Mouse (Mus musculus): ENCODE measurements around the gene Ginm1.

Gene Ginm1

DNA sequence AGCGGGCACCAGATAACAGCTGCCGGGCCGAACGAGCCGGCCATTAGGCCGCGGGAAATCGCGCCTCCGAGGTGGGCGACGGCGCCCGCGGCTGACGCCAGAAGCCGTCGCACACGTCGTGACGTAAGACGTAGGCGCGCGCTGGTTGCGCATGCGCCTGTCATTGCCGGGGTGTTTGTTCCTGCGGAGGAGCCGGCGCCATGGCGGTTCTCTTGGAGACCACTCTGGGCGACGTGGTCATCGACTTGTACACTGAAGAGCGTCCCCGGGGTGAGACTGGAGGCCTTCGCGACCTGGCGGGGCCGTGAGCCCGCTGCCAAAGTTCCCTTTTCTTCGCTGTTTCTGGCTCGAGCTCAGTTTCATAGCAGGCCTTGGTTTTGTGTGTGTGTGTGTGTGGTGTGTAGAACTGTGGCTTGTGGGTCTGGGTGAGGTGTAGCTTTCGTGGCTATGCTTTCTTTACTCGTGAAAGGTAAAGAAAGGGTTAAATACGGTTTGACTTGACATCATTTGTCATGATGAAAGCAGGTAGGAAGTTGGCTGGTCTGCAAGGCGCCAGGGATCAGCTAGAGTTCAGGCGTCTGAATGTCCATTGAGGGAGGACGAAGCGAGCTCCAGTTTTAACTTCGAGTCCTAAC, at the start of gene Ginm1, which contains the start of gene Ppil4:
Ginm1 (minus strand) TSS at position 74 of the 635 bp plus-strand sequence.
Ppil4 (plus strand) TSS at position 141 of the 635 bp plus-strand sequence.
- DNase-seq (ENCODE audit: extremely low spot score, low spot score): peak; percentile 85

DNA sequence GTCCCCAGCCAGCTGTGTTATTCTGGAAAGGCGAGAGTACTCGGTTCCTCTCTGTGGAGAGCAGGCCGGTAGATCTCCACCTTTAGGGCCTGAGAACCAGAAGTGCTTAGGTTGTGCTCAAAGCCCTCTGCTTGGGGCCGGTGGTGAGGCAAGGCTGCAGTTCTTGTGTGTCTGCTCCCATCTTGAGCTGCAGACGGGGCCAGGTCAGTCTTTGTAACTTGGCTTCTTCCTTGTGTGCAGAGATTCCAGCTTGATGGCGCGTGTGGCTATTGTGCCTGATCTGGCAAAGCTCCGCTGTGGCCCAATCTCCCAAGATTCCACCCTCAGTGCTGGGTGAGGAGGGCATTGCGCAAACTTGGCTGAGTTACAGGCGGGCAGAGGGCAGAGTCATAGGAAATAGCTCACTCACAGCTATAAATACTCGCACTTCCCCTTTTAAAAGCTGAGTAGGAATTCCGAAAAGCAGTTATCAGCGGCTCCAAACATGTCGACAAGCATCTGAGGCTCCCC, 49.0 kb upstream of the Ginm1 start:
- no peak for DNase-seq (ENCODE audit: extremely low spot score, low spot score)

DNA sequence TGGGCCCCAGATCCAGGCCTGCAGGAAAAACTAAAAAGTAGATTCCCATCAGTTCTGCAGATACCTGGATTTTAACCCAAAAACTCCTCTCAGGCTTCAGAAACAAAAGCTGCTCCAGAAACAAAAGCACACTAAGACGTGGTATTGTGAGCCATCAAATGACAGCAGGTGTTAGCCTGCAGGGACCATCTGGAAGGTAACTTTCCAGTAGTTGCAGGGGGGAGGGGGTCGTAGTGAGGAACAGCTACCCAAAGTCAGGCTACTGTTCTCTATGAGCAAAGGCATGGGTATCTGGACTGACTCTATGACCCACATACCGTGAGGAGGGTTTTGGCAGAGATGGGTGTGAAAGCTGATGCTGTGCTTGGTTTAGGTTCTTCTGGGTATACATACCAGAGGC, 48.2 kb upstream of the Ginm1 start:
- no peak for DNase-seq (ENCODE audit: extremely low spot score, low spot score)

DNA sequence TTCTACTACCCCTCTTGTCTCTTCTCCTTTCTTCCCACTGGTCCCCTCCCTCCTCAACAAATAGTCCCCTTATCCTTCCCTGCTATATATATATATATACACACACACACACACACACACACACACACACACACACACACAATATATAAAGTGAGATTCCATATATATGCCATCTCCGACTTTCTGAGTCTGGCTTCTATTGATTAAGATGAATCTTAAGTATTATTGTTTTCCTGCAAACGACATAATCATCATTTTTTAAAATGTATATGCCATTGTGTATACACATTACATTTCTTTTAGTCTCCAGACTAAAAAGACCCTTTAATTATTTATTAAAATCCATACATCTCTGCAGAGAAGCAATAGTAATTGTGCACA, 47.7 kb upstream of the Ginm1 start:
- no peak for DNase-seq (ENCODE audit: extremely low spot score, low spot score)

DNA sequence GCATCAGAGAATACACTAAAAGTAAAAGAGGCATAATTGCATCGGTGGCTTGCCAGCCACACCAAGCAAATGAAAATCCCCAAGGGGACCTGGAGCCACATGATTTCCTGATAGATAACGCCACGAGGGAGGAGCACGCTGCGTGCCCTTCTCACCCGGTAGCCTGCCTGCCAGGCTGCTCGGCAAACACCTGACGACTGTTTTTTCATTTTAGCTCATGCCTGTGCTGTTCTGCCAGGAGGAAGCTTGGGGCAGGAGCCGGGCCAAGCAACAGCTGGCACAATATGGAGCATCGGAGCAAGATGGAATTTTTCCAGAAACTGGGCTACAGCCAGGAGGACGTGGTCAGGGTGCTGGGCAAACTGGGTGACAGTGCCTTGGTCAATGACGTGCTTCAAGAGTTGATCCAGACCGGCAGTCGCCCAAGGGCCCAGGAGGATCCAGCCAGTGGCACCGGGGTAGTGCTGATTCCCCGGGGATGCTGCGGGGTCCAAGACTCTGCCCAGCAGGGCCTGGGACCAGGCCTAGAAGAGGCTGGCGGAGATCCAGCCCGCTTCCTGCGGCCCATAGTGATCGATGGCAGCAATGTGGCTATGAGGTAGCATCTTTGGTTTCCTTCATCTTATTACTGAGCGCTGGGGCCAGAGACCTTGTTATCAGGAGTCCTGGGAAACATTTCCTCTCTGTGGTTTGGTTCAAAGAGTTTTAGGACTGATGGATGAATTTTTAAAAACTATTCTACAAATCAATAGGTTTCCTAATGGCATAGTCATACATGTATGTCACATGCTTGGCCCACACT, 47.1 kb upstream of the Ginm1 start:
- no peak for DNase-seq (ENCODE audit: extremely low spot score, low spot score)

DNA sequence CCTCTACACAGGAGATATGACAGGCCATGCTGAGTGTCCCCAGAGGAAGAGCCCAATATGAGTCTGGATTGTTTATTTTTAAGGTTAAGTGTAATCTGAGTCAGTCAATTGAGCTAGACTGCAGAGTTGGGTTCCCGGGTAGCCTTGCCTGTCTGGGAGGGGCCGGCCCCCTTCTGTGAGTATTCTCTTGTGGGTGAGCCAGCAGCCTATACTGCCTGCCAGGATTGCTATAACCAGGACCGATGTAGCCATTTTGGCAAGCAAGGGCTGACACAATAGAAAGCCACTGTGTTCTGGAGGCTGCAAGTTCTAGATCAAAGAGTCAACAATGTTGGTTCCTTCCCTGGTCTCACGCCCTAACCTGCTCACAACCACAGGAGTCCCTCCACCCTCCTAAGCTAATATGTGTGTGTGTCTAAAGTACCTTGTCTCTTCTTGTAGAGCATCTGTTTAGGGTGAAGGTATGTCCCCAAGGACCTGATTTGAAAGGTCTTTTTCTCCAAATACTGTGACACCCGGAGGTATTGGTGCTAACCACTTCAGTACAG, 46.3 kb upstream of the Ginm1 start:
- DNase-seq (ENCODE audit: extremely low spot score, low spot score): no peak

DNA sequence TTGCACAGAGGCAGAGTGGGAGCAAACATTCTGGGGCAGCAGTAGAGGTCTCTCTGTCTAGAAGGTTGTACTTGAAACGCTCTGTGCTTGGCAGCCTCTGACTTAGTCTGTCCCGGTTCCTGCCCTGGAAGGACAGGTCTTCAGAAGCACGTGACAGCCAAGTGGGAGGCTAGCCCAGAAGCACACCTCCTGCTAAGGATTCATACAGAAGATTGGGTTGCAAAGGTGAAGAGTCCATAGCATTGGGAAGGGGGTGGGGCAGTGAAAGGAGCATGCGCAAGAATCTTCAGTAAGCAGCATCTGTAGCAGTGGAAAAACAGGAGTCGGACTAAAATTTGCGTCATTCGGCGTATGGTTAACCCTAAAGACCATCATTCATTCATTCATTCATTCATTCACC, 45.4 kb upstream of the Ginm1 start:
- DNase-seq (ENCODE audit: extremely low spot score, low spot score): no peak

DNA sequence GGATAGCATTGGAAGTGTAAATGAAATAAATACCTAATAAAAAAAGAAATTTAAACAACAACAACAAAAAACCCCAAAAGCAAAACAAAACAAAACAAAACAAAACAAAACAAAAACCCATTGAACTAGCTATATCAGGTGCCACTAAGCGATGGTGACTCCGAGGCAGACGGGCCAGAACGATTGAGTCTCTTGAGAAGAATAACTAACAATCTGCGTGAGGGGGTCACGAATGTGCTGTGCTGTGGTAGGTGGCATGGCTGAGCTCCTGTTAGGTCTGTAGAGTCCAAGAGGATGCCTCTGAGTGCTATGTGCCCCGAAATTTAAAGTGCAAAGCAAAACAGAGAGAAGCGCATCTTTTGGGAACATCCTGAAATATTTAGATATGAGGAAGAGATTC, 44.8 kb upstream of the Ginm1 start:
- no peak for DNase-seq (ENCODE audit: extremely low spot score, low spot score)

DNA sequence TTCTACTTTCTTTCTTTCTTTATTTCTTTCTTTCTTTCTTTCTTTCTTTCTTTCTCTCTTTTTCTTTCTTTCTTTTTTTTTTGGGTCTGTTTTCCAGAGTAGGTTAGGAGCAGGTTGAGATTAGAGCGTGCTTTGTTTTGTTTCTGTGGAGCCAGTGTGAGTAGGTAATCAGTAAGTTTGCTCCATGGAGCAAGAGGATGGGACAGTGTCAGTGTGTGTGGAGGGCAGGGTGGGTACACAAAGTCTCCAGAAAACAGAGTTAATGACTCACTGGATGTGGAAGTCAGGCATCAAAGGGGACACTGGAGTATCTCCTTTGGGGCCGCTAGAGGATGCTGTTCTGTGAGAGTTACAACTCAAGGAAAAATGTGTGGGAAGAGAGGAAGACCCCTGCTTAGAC, 44.3 kb upstream of the Ginm1 start:
- no peak for DNase-seq (ENCODE audit: extremely low spot score, low spot score)

DNA sequence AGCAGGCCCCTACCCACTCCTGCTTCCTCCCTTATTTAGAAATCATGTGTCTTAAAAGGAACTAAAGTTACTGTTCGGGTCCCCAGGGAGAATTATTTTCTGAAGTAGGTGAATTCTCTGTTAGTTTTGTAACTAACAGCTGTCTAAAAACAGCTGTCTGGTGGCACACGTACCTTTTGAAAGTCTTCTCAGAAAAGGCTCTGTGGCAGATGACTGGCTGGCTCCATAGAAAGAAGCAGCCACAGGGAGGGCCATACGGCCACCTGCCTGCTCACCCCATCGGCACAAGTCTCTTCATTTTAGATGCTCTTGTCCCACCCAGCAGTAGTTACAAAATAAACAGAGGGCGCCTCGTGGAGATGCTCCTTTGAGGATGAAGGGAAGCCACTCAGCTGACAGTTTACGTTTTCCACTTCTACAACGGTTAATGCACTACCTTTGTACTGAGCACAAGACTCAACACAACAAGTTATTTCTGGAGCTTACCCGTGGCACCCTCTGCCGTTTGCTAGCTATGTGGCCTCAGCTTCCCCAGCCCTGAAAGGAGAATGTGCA, 42.1 kb upstream of the Ginm1 start:
- no peak for DNase-seq (ENCODE audit: extremely low spot score, low spot score)

DNA sequence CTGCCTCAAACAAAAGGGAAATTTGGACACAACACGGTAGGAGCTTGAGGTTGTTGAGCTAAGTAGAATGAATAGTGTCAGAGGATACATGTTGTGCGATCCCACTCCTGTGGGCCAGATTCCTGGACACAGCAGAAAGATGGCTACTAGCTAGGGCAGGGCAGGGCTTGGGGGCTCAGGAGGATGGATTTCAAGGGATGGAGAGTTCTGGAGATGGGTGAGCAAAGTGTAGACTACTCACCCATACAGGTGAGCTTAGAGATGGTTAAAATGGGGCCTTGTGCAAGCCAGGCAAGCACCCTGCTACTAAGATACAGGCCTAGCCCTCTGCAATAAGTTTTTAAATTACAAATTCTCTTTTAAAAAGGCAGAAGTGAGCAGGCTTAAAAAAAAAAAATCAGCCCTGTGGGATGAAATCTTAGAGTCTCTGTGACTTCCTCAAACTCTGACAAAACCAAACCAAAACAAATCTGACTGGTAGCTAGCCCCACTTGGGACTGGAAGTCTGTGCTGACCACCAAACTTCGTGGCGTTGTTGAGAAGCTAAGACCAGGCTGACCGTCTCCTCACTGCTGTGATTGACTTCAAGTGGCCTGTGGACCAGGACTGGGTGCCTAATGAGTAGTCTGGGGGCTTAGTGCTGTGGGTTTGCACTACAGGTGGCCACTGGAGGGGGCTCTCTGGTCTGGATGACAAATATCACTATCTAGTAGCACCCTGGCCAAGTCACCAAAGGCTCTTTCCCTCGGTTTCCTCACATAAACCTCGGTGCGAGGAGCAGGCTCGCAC, 40.9 kb upstream of the Ginm1 start:
- no peak for DNase-seq (ENCODE audit: extremely low spot score, low spot score)

DNA sequence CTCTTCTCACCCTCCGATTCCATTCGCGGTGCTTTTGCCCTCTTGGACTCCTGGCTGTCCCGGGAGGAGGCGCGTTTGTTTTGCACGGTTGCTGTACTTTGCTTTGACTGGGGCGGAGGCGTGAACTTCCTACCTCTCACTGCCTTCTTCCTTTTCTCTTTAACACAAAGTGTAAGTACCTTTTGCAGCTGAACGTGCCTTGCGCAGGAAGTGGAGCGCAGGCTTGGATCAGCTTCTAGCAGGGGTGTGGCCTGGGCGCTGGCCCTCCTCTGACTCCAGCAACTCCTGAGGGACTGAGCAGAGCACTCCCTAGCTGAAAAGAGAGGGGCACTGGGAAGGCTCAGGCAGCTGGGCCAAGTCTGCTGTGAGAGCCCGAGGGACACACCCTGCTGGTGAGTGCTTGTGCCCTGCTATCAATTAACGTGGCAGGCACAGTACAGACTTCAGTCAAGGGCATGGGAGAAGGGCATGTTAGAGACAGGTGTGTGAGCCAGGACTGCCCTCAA, 39.6 kb upstream of the Ginm1 start, which contains the start of gene Zc3h12d:
Zc3h12d (plus strand) TSS at position 300 of the 506 bp plus-strand sequence.
- DNase-seq (ENCODE audit: extremely low spot score, low spot score): peak; percentile 34

DNA sequence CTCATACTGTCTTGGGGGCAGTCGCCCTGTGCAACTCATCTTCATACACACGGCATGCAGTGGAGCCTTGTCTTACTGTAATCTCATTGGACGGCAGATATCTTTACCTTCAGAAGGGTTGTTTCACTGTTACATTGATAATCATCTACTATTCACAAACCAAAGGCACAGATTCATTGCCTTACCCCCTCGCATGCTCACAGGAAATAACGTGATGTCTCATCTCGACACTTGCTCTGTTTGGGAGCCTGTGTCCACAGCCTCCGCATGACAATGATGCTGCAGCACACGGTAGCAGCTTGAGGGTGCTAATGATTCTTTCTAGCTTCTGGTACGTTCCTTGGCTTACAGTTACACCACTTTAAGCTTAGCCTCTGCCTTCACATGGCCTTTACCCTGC, 33.5 kb upstream of the Ginm1 start:
- no peak for DNase-seq (ENCODE audit: extremely low spot score, low spot score)

DNA sequence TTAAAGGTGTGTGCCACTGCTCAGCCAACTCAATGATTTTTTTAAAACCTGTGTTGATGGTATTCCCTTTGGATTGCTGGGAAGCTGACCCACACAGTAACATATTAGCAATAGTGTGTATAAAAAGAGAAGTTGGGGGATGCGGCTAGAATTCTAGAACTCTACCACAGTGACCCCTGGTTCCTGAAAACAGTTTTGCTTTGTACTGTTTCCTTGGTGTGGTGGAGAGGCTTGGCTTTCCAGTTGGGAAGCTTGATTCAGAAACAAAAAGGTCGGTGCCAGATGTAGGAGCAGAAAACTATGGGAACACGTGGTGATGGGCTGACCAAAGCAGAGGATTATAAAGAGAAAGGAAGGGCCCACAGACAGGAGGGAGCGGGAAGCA, 32.6 kb upstream of the Ginm1 start:
- DNase-seq (ENCODE audit: extremely low spot score, low spot score): no peak

DNA sequence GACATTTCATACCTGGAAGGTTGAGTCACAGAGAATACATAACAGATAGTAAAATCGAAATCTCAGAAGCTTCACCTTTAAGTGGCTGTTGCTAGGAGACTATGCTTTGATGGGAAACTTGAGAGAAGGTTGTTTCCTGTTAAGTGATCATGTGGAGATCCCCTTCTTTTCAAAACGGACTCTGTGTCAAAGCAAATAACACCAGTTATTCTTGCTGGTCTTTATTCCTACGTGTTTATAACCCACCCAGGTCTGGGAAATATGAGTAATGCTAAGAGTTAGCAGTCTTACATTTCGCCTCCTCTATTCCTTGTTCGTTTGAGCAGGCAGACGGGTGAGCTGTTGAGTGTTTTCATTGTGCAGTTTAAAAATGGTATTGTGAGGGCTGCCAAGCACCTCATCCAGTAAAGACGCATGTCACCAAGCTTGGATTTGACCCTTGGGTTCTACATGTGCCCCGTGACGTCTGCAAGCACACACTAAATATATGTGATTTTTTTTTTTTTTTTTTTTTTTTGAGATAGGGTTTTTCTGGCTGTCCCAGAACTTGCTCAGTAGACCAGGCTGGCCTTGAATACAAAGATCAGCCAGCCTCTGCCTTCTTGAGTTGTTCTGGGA, 32.1 kb upstream of the Ginm1 start:
- DNase-seq (ENCODE audit: extremely low spot score, low spot score): no peak

DNA sequence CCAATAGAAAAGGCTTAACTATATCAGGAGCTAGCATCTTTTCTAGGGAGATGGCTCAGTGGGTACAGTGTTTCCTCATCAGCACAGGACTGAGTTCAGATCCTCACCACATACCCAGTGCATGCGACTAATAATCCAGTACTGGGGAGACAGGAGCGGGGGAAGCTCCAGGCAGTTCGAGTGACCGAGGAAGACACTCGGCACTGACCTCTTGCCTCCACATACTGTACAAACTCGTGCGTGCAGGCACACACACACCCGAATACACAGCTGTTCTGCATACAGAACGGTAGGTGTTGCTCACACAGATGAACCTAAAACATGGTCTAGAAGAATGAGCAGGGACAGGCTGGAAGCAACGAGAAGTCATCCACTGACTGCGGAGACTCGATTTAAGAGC, 29.4 kb upstream of the Ginm1 start:
- DNase-seq (ENCODE audit: extremely low spot score, low spot score): no peak

DNA sequence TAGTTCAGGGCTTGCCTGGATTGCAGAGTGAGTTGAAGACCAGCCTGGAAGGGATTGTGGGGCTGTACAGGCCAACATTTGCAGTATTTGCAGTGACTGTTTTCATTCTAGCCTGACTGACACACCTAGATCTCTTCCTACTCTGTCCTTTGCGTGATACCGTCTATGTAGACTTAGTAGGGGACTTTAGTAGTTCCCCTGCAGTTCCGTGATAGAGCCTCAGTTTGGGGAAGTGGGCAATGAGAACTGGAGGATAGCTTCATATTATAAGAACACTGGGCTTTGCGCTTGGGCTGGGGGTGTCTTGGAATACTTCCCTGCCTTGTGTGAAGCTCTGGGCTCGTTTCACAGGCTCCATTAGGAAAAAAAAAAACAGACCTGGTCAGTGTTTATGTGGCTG, 27.5 kb upstream of the Ginm1 start:
- DNase-seq (ENCODE audit: extremely low spot score, low spot score): no peak

DNA sequence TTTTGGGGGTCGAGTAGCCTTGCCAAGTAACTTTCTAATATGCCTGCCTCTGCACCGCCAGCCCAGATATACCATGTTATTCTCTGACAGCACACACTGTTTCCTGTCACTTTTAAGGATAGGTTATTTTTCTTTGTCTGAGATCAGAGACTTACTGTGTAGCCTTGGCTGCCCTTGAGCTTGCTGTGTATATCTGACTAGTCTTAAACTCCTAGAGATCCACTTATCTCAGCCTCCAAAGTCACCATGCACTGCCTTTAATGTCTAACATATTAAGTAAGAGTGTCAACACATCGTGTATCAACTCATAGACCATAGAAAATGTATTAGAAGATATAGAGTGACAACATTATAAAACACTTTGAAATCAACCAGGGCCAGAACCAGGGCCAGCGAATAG, 27.0 kb upstream of the Ginm1 start:
- DNase-seq (ENCODE audit: extremely low spot score, low spot score): no peak

DNA sequence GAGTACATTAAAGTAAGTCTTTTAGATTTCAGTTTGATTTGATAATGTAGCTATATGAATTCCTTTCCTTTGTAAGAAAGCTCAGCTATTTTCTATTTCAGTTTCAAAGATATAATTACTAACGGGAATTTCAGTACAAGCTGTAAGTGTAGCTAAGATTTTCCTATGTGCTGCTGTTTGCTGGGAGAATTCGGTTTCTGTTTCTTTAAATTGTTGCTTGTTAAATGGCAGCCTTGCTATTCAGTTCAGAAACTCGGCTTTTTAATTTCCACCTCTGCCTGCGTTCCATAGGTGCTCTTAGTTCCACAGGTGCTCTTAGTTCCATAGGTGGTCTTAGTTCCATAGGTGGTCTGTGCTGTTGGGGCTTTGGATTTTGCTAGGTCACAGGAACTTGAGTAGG, 26.5 kb upstream of the Ginm1 start:
- no peak for DNase-seq (ENCODE audit: extremely low spot score, low spot score)

DNA sequence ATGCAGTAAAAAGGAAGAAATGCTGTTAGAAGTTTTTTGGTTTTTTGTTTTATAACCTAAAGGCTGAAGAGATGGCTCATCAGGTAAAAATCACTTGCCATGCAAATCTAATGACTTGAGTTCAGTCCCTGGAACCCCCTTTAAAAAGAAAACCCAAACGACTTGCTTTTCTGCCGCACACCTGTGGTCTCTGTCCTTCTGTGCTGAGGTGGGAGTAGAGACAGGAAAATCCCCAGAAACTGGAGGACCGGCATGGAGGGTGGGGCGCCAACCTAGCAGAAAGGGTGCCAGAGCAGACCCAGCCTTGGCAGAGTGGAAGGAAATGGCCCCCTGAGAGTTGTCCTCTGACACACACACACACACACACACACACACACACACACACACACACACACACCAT, 26.1 kb upstream of the Ginm1 start:
- no peak for DNase-seq (ENCODE audit: extremely low spot score, low spot score)

DNA sequence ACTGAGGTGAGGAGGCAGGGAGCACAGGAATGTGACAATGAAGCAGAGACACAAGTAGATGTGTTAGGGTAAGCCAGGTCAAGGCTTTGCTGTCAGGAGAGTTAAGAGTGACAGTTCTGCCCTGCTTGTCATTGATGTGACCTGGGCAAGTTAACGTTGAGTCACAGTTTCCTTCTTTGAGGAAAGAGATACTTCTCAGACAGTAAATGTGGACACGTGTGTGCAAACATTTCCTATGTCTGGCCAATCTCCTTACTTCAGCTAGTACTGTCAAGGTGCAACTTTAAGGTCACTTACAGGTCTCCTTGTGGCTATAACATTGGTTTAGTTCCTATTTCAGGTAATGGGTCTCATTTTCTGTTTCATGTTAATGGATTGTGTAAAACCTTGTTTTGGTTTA, 23.9 kb upstream of the Ginm1 start:
- DNase-seq (ENCODE audit: extremely low spot score, low spot score): no peak
